Comparison of ENCODE assay signal across 8 mouse cellular contexts in genomic region chr14:101654526-101654909, GRCm38 (mm10). TPM values are rescaled to one million over a fixed set of nuclear protein-coding genes. Genes with fewer than 3 reads are reported as not detected.
A peak's percentile ranks its signal among the peaks of the same experiment; 100 is the strongest.
DNase-seq lines count a peak whose midpoint lies in the region; ATAC-seq and TF ChIP-seq lines count a peak whose summit lies in the region.

No protein-coding gene starts in this region.

- H3K4me1 ChIP-seq in kidney, adult 2 months (ENCODE audit: control insufficient read depth, insufficient read depth, low read length): peaks cover 3% of the 10 kb centered on the region; the same call in 1 of the 2 replicates
- peaks cover 9% of the 10 kb centered on the region for H3K4me1 ChIP-seq in hindbrain, embryonic 10.5 days (replicated peaks)
- peaks cover 4% of the 10 kb centered on the region for H3K4me1 ChIP-seq in lung, embryonic 15.5 days

- no peak for DNase-seq in kidney, adult 2 months
- DNase-seq in kidney, postnatal 14 days: no peak
- peak; percentile 31 for DNase-seq in MN1 (ENCODE audit: low spot score)
- DNase-seq in hindbrain, embryonic 10.5 days (ENCODE audit: low spot score): no peak
- no peak for DNase-seq in left cerebral cortex, postnatal 25 days (ENCODE audit: low spot score in 2 of 2)
- no peak for DNase-seq in layer of hippocampus, adult 18-20 months (ENCODE audit: low spot score in 2 of 2)
- DNase-seq in cerebellum, adult 9-11 months: no peak

- intact Hi-C loops in left cerebral cortex, postnatal 25 days (cut with DNase I): loop anchor here (5.0 kb wide), 1 partner anchor 137 kb away; no protein-coding TSS in a partner anchor

- H3K9ac ChIP-seq in lung, embryonic 15.5 days: peak overlapping the region; percentile 75

- no peaks in the 10 kb centered on the region for H3K36me3 ChIP-seq in kidney, adult 2 months (ENCODE audit: control insufficient read depth, insufficient read depth, low read length)
- peaks cover 10% of the 10 kb centered on the region for H3K36me3 ChIP-seq in hindbrain, embryonic 10.5 days
- no peaks in the 10 kb centered on the region for H3K36me3 ChIP-seq in lung, embryonic 15.5 days

- under 1% methylated on average over 10 of the region's 10 CpGs for WGBS in kidney, adult 2 months
- 1% methylated on average over 10 of the region's 10 CpGs for WGBS in hindbrain, embryonic 10.5 days
- under 1% methylated on average over 10 of the region's 10 CpGs for WGBS in lung, embryonic 15.5 days

- TF ChIP-seq CTCF in kidney, adult 2 months (conservative IDR thresholded peaks at IDR 0.05; ENCODE audit: insufficient read depth, insufficient read length, low read depth, low read length): no peak

- H3K27ac ChIP-seq in kidney, adult 2 months (ENCODE audit: insufficient read depth, low read depth, low read length): no peak overlapping the region
- H3K27ac ChIP-seq in hindbrain, embryonic 10.5 days: peak overlapping the region; percentile 96
- no peak overlapping the region for H3K27ac ChIP-seq in lung, embryonic 15.5 days

- TF ChIP-seq POLR2A in kidney, adult 2 months (IDR thresholded peaks at IDR 0.05; ENCODE audit: low read depth, low read length): no peak

- no peaks in the 10 kb centered on the region for H3K9me3 ChIP-seq in hindbrain, embryonic 10.5 days
- H3K9me3 ChIP-seq in lung, embryonic 15.5 days: no peaks in the 10 kb centered on the region

- no peaks in the 10 kb centered on the region for H3K27me3 ChIP-seq in kidney, adult 2 months (replicated peaks; ENCODE audit: control insufficient read depth, insufficient read depth, low read length)
- H3K27me3 ChIP-seq in hindbrain, embryonic 10.5 days (ENCODE audit: insufficient read depth, poor library complexity, severe bottlenecking): no peaks in the 10 kb centered on the region
- no peaks in the 10 kb centered on the region for H3K27me3 ChIP-seq in lung, embryonic 15.5 days

- H3K4me2 ChIP-seq in lung, embryonic 15.5 days: peak overlapping the region; percentile 92

- H3K4me3 ChIP-seq in kidney, adult 2 months (ENCODE audit: insufficient read depth, low read depth, low read length): peak overlapping the region; percentile 96
- H3K4me3 ChIP-seq in hindbrain, embryonic 10.5 days: peak overlapping the region; percentile 96
- peak overlapping the region; percentile 99 for H3K4me3 ChIP-seq in lung, embryonic 15.5 days

- ATAC-seq in lung, embryonic 15.5 days (ENCODE audit: borderline replicate concordance, extremely low read depth, low FRiP score, low TSS enrichment): 0 out of 2 replicates have a peak, but pooled peaks have one; percentile 8

RNA-seq across cellular contexts. Expression of gene Uchl3, which starts 0.8 kb away (rescaled TPM):
- 17.7 and 20.3 TPM in 2 replicates for polyA plus RNA-seq in kidney, adult 2 months (2012; rRNA removed)
- polyA plus RNA-seq in hindbrain, embryonic 10.5 days (2016; fragmentation: Nextera tagmentation; extraction: Ambion mirVana): 171 and 172 TPM in 2 replicates
- polyA plus RNA-seq in lung, embryonic 15.5 days (2015; fragmentation: Nextera tagmentation; extraction: Ambion mirVana): 119 and 128 TPM in 2 replicates
- total RNA-seq in left cerebral cortex, postnatal 25 days (2021): 10 to 100 TPM; 44.6 to 49.1 TPM
- 10 to 100 TPM; 49.7 to 51.5 TPM for total RNA-seq in layer of hippocampus, adult 18-20 months (2021)

RNA-seq across cellular contexts. Expression of gene Commd6, which starts 14.0 kb away (rescaled TPM):
- polyA plus RNA-seq in kidney, adult 2 months (2012; rRNA removed): 40.6 and 48.6 TPM in 2 replicates
- polyA plus RNA-seq in hindbrain, embryonic 10.5 days (2016; fragmentation: Nextera tagmentation; extraction: Ambion mirVana): 112 and 119 TPM in 2 replicates
- polyA plus RNA-seq in lung, embryonic 15.5 days (2015; fragmentation: Nextera tagmentation; extraction: Ambion mirVana): 85.6 and 92.5 TPM in 2 replicates
- total RNA-seq in left cerebral cortex, postnatal 25 days (2021): 10 to 100 TPM; 62.6 to 65.7 TPM
- 10 to 100 TPM; 54.1 to 57.3 TPM for total RNA-seq in layer of hippocampus, adult 18-20 months (2021)

RNA-seq across cellular contexts. Expression of gene Tbc1d4, which starts 45.5 kb away (rescaled TPM):
- 7.4 and 8.9 TPM in 2 replicates for polyA plus RNA-seq in kidney, adult 2 months (2012; rRNA removed)
- 4.8 and 6.0 TPM in 2 replicates for polyA plus RNA-seq in hindbrain, embryonic 10.5 days (2016; fragmentation: Nextera tagmentation; extraction: Ambion mirVana)
- 12.5 and 12.9 TPM in 2 replicates for polyA plus RNA-seq in lung, embryonic 15.5 days (2015; fragmentation: Nextera tagmentation; extraction: Ambion mirVana)
- total RNA-seq in left cerebral cortex, postnatal 25 days (2021): 10 to 100 TPM in 1 of 2 experiments, 1 to 10 TPM in 1; 7.2 to 10.4 TPM
- 1 to 10 TPM; 8.8 to 9.8 TPM for total RNA-seq in layer of hippocampus, adult 18-20 months (2021)
